Mouse (Mus musculus): Measurements from ENCODE around the gene Mlh3. TPM values are rescaled to one million over a fixed set of nuclear protein-coding genes. Genes with fewer than 3 reads are reported as not detected.
A peak's percentile ranks its signal among the peaks of the same experiment; 100 is the strongest.

Mlh3 gene
- polyA plus RNA-seq, 1 experiment: 15.7 TPM

DNA sequence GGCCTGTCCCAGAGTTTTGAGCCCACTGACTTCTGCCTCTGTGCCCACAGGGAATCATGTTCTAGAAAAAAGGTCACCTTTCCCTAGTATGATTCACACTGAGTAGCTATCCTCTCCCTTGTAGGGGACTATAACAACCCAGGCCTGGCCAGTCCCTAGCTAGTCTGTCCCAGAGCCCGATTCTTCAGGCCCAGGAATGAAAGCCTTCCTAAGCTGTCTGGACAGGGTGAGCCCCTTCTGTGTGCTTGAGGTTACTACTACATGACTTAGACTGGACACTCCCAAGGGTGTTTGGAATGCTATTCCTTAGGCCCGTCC is 68.6 kb downstream of the Mlh3 start:
- TF ChIP-seq EP300 (IDR thresholded peaks at IDR 0.05; ENCODE audit: insufficient read depth, low read depth, low read length): no peak
- no peak for TF ChIP-seq CTCF (IDR thresholded peaks at IDR 0.05; ENCODE audit: low read depth, low read length)
- TF ChIP-seq POLR2A (IDR thresholded peaks at IDR 0.05; ENCODE audit: insufficient read depth, low read length): no peak
- no peaks in the 10 kb centered on the region for H3K27me3 ChIP-seq (ENCODE audit: control insufficient read depth, insufficient read depth, low read length, poor library complexity, severe bottlenecking)
- H3K4me3 ChIP-seq (ENCODE audit: low read depth, low read length): no peak overlapping the region
- H3K4me1 ChIP-seq (ENCODE audit: control insufficient read depth, insufficient read depth, low read length): peaks cover 2% of the 10 kb centered on the region
- no peak overlapping the region for H3K27ac ChIP-seq (ENCODE audit: insufficient read depth, low read length)
- no peaks in the 10 kb centered on the region for H3K9me3 ChIP-seq (replicated peaks; ENCODE audit: control insufficient read depth, insufficient read depth, low read length, poor library complexity, severe bottlenecking)
- no peak overlapping the region for H3K9ac ChIP-seq (ENCODE audit: low read depth, poor library complexity, severe bottlenecking)
- H3K36me3 ChIP-seq (ENCODE audit: control insufficient read depth, insufficient read depth, low read length, poor library complexity, severe bottlenecking): no peaks in the 10 kb centered on the region

DNA sequence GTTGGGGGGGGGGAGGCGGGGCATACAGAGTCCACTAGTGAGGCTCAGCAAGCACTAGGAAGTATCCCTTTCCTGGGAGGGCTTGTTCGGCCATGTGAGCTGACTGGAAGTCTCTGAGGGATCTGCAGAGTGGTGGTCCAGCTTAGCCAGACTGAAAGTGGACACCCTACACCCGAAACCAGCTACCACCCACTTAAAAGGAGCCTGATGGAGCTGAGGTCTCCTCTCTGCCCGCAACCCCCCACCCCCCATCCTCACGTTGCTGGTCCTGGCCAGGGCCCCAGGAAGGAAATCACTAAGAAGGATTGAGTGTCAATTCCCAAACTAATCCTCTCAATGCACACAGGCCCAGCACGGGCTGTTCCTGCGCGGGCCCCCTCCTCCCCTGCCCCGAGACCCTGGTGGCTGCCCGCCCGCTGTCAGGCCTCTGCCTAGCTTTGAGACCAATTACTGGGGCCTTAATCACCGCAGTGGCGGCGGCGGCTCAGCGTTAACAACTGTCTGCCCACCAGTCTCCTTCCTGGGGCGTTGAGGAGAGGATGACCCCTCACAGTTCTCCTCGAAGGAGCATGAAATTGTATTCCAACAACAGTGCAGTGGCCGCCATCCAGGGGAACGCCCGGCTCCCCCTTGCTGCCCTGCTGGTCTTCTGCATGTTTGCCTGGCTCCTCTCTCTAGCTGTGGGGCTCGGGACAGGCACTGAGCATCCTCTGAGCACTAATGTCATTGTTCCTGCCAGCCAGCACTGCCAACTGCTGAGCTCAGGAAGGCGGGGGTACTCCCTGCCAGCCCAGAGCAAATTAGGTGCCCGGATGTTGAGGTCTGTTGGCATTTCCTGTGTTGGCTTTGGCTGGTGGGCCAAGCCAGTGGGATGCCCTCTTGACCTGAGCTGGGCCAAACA is 69.2 kb downstream of the Mlh3 start:
- TF ChIP-seq POLR2A (IDR thresholded peaks at IDR 0.05; ENCODE audit: insufficient read depth, low read length) (no peak), CTCF (IDR thresholded peaks at IDR 0.05; ENCODE audit: low read depth, low read length) (no peak), EP300 (IDR thresholded peaks at IDR 0.05; ENCODE audit: insufficient read depth, low read depth, low read length) (no peak)
- peak overlapping the region; percentile 41 for H3K4me3 ChIP-seq (ENCODE audit: low read depth, low read length)
- H3K9ac ChIP-seq (ENCODE audit: low read depth, poor library complexity, severe bottlenecking): peak overlapping the region; percentile 25
- H3K27ac ChIP-seq (ENCODE audit: insufficient read depth, low read length): no peak overlapping the region
- no peaks in the 10 kb centered on the region for H3K27me3 ChIP-seq (ENCODE audit: control insufficient read depth, insufficient read depth, low read length, poor library complexity, severe bottlenecking)
- H3K36me3 ChIP-seq (ENCODE audit: control insufficient read depth, insufficient read depth, low read length, poor library complexity, severe bottlenecking): no peaks in the 10 kb centered on the region
- no peaks in the 10 kb centered on the region for H3K9me3 ChIP-seq (replicated peaks; ENCODE audit: control insufficient read depth, insufficient read depth, low read length, poor library complexity, severe bottlenecking)
- H3K4me1 ChIP-seq (ENCODE audit: control insufficient read depth, insufficient read depth, low read length): peaks cover 2% of the 10 kb centered on the region

DNA sequence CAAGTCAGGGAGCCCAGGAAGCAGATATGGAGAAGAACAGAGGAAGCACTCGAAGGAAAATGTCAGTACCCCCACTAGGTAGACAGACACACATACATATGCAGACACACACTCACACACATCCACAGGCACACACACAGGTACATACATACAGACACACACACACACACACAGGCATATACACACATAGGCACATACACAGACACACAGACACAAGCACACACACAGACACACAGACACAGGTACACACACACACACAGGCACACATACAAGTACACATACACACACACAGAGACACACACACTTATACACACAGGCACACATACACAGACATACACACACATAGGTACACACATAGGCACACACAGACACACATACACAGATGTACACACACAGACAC is 70.4 kb downstream of the Mlh3 start:
- H3K27ac ChIP-seq (ENCODE audit: insufficient read depth, low read length): no peak overlapping the region
- H3K36me3 ChIP-seq (ENCODE audit: control insufficient read depth, insufficient read depth, low read length, poor library complexity, severe bottlenecking): no peaks in the 10 kb centered on the region
- no peak overlapping the region for H3K9ac ChIP-seq (ENCODE audit: low read depth, poor library complexity, severe bottlenecking)
- no peak overlapping the region for H3K4me3 ChIP-seq (ENCODE audit: low read depth, low read length)
- no peaks in the 10 kb centered on the region for H3K27me3 ChIP-seq (ENCODE audit: control insufficient read depth, insufficient read depth, low read length, poor library complexity, severe bottlenecking)
- no peaks in the 10 kb centered on the region for H3K9me3 ChIP-seq (replicated peaks; ENCODE audit: control insufficient read depth, insufficient read depth, low read length, poor library complexity, severe bottlenecking)
- H3K4me1 ChIP-seq (ENCODE audit: control insufficient read depth, insufficient read depth, low read length): peaks cover 2% of the 10 kb centered on the region
- no peak for TF ChIP-seq POLR2A (IDR thresholded peaks at IDR 0.05; ENCODE audit: insufficient read depth, low read length)
- TF ChIP-seq CTCF (IDR thresholded peaks at IDR 0.05; ENCODE audit: low read depth, low read length): no peak
- no peak for TF ChIP-seq EP300 (IDR thresholded peaks at IDR 0.05; ENCODE audit: insufficient read depth, low read depth, low read length)

DNA sequence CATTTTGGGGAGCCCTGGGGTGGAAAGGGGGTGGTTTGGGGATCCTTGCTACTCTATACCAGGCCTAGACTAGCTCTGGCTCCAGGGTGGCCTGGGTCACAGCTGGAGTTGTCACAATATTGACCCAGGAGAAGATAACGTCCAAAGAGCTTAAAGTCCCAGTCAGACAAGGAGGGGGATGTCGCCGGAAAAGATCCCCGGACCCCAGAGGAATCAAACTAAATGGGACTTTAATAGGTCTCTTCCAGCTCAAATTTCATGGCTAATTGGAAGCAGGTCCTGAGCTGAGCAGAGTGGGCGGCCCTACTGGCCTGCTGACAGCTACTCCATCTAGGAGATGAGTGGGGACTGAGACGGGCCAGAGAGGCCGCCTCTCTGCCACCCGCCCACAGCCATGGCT is 72.5 kb downstream of the Mlh3 start:
- Histone ChIP-seq H3K4me3 (ENCODE audit: low read depth, low read length) (no peak overlapping the region), H3K27ac (ENCODE audit: insufficient read depth, low read length) (no peak overlapping the region), H3K4me1 (ENCODE audit: control insufficient read depth, insufficient read depth, low read length) (peaks cover 2% of the 10 kb centered on the region), H3K36me3 (ENCODE audit: control insufficient read depth, insufficient read depth, low read length, poor library complexity, severe bottlenecking) (no peaks in the 10 kb centered on the region), H3K9me3 (replicated peaks; ENCODE audit: control insufficient read depth, insufficient read depth, low read length, poor library complexity, severe bottlenecking) (no peaks in the 10 kb centered on the region), H3K27me3 (ENCODE audit: control insufficient read depth, insufficient read depth, low read length, poor library complexity, severe bottlenecking) (no peaks in the 10 kb centered on the region), H3K9ac (ENCODE audit: low read depth, poor library complexity, severe bottlenecking) (no peak overlapping the region)
- TF ChIP-seq CTCF (IDR thresholded peaks at IDR 0.05; ENCODE audit: low read depth, low read length): no peak
- TF ChIP-seq EP300 (IDR thresholded peaks at IDR 0.05; ENCODE audit: insufficient read depth, low read depth, low read length): no peak
- no peak for TF ChIP-seq POLR2A (IDR thresholded peaks at IDR 0.05; ENCODE audit: insufficient read depth, low read length)

DNA sequence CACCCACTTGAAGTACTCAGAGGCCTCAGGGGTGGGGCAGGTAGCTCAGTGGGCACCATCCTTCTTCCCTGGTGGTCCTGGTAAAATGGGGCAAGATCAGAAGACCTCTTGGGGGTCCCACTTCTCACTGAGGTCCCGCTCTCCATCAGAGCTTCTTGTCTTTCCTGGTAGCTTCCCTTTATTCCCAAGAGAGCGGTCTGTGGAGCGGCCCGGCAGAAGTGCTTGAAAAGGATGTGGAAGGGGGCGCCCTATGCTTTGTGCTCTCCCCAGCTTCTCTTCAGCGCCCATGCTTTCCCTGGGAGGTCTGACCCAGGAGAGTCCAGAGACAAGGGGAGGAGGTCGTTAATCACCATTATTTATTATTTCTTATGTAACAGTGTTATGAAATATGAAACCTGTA is 73.0 kb downstream of the Mlh3 start:
- no peak overlapping the region for H3K27ac ChIP-seq (ENCODE audit: insufficient read depth, low read length)

DNA sequence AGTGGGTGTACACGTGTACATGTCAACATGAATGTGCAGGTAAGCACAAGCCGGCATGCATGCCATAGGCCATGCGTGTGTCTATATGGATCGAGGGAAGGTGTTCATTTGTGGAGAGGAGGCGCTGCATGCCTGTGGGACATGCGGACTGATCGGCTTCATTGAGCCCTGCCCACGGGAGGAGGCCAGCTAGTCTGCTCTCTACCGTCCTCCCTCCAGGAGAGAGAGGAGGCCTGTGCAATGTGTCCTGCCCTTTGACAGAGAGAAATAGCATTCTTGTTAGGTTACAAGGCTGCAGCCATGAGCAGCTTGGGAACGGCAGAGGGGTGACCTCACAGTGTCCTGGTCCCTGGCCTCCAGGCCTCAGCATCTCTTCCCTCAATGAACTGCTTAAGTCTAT is 74.2 kb downstream of the Mlh3 start:
- no peak overlapping the region for H3K9ac ChIP-seq (ENCODE audit: low read depth, poor library complexity, severe bottlenecking)
- H3K27me3 ChIP-seq (ENCODE audit: control insufficient read depth, insufficient read depth, low read length, poor library complexity, severe bottlenecking): no peaks in the 10 kb centered on the region
- H3K9me3 ChIP-seq (replicated peaks; ENCODE audit: control insufficient read depth, insufficient read depth, low read length, poor library complexity, severe bottlenecking): no peaks in the 10 kb centered on the region
- TF ChIP-seq POLR2A (IDR thresholded peaks at IDR 0.05; ENCODE audit: insufficient read depth, low read length): no peak
- no peak for TF ChIP-seq CTCF (IDR thresholded peaks at IDR 0.05; ENCODE audit: low read depth, low read length)
- no peak for TF ChIP-seq EP300 (IDR thresholded peaks at IDR 0.05; ENCODE audit: insufficient read depth, low read depth, low read length)
- no peaks in the 10 kb centered on the region for H3K36me3 ChIP-seq (ENCODE audit: control insufficient read depth, insufficient read depth, low read length, poor library complexity, severe bottlenecking)
- H3K4me1 ChIP-seq (ENCODE audit: control insufficient read depth, insufficient read depth, low read length): peaks cover 4% of the 10 kb centered on the region
- H3K27ac ChIP-seq (ENCODE audit: insufficient read depth, low read length): no peak overlapping the region
- H3K4me3 ChIP-seq (ENCODE audit: low read depth, low read length): no peak overlapping the region

More for the DNA sequence above, 73.0 kb downstream of the Mlh3 start:
- H3K4me1 ChIP-seq (ENCODE audit: control insufficient read depth, insufficient read depth, low read length): peaks cover 2% of the 10 kb centered on the region
- H3K36me3 ChIP-seq (ENCODE audit: control insufficient read depth, insufficient read depth, low read length, poor library complexity, severe bottlenecking): no peaks in the 10 kb centered on the region
- no peak for TF ChIP-seq CTCF (IDR thresholded peaks at IDR 0.05; ENCODE audit: low read depth, low read length)
- no peak for TF ChIP-seq EP300 (IDR thresholded peaks at IDR 0.05; ENCODE audit: insufficient read depth, low read depth, low read length)
- TF ChIP-seq POLR2A (IDR thresholded peaks at IDR 0.05; ENCODE audit: insufficient read depth, low read length): no peak
- no peak overlapping the region for H3K4me3 ChIP-seq (ENCODE audit: low read depth, low read length)
- no peaks in the 10 kb centered on the region for H3K9me3 ChIP-seq (replicated peaks; ENCODE audit: control insufficient read depth, insufficient read depth, low read length, poor library complexity, severe bottlenecking)
- H3K27me3 ChIP-seq (ENCODE audit: control insufficient read depth, insufficient read depth, low read length, poor library complexity, severe bottlenecking): no peaks in the 10 kb centered on the region
- H3K9ac ChIP-seq (ENCODE audit: low read depth, poor library complexity, severe bottlenecking): no peak overlapping the region
